Mouse (Mus musculus): ENCODE measurements around the gene Mlc1. TPM values are rescaled to one million over a fixed set of nuclear protein-coding genes. Genes with fewer than 3 reads are reported as not detected.

Gene Mlc1
- total RNA-seq (2015) (not detected in 2 replicates), total RNA-seq (2017) (not detected in 2 replicates)

GRCm38 (mm10) chr15:88978281-88979137, at the start of gene Mlc1:
Mlc1 (minus strand) TSS chr15:88979007.
- ATAC-seq (replicated peaks; ENCODE audit: poor library complexity), result no peak

DNA sequence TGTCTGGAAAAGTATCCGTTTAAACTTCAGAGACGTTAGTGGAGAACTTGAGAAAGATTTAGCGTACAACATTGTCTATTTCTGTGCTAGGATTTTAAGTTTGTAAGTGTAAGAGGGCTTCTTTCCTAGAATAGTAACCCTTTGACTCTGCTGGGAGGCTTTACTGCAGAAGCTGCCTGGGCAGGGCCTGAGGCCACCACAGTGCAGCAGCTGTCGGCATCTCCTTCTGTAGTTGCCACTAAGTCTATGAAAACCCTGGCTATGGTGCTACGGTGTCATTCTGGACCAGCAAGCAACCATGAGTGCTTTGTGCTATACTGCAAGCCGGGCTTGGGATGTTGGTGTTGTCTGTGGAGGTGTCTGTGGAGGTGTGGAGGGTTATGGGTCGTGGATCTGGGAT, 41.7 kb upstream of the Mlc1 start:
- no peak for ATAC-seq (replicated peaks; ENCODE audit: poor library complexity)

DNA sequence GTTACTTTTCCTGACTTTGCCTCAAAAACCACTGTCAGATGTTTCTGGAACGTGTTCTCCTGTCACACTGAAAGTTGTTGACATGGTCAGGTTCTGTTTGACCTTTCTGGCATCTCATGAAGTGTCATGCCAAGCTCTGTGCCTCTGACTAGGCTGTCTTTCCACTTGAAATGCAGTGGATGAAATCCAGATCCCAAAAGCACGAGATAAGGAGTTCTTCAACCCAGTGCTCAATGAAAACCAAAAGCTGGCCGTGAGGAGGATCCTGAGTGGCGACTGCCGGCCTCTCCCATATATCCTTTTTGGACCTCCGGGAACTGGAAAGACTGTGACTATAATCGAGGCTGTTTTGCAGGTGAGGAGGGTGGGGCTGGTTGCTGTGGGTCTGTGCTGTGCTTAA, 41.3 kb upstream of the Mlc1 start:
- ATAC-seq (replicated peaks; ENCODE audit: poor library complexity), result no peak

GRCm38 (mm10) chr15:89016722-89017121, 37.9 kb upstream of the Mlc1 start:
- no peak; the same call in 1 of the 2 replicates for ATAC-seq (replicated peaks; ENCODE audit: poor library complexity)

- ATAC-seq (replicated peaks; ENCODE audit: poor library complexity), result no peak
Observed at GRCm38 (mm10) chr15:89007781-89008180, 29.0 kb upstream of the Mlc1 start.

DNA sequence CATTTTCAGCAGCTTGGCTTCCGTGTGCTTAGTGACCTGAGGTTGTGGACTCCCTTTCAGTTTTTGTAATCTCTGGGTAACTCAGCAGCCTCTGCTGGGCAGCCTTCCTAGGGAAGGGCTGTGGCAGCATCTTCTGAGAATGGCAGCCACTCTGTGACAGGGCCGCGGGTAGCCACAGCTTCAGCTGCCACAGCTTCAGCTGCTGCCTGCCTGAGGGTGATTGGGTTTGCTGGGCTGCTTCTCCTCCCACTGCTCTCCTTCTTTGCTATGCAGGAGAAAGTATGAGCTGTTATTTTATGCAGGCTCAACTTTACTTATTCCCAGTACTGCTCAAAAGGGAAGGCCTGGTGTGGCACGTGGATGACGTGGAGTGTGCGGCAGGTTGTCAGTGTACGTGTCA, 28.2 kb upstream of the Mlc1 start:
- no peak for ATAC-seq (replicated peaks; ENCODE audit: poor library complexity)

- no peak for ATAC-seq (replicated peaks; ENCODE audit: poor library complexity)
Observed at GRCm38 (mm10) chr15:89001245-89001644, 22.4 kb upstream of the Mlc1 start.

GRCm38 (mm10) chr15:89000367-89000766, 21.6 kb upstream of the Mlc1 start:
- ATAC-seq (replicated peaks; ENCODE audit: poor library complexity), result no peak

DNA sequence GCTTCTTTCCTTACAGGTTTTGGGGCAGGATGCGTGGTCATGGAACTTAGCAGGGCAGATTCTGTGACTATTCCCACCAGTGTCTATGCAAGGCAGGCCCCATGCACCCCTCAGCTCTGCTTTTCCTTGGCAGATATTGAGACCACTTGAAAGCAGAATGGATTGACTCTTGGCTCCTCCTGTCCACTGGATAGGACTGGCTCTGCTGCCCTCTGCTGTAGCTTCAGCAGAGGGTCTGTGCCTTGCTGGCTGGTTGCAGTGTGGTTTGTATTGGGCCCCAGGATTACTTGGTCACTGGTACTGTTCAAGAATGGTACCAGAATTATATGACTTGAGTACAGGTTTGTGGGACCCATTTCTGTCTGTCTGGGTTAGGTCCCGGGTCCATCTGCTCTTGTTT, 20.3 kb upstream of the Mlc1 start:
- ATAC-seq (replicated peaks; ENCODE audit: poor library complexity), result no peak

DNA sequence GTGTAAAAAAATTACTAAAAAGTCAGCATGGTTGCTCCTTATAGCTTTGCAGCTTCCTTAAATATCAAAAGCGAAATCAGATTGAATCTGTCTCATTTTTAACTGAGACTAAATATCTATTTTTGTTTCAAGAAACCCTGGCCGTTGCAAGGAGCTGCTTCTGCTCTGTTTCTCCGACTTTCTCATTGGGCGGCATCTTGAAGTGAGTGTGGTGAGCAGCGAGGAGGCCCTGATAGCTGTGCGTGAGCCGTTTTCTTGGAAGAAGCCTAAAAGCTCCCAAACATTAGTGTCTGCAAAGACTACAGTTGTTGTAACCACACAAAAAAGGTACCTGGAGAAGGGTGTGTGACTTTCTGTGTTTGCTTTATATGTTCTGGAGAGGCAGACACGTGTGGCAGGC, 19.8 kb upstream of the Mlc1 start:
- ATAC-seq (replicated peaks; ENCODE audit: poor library complexity), result no peak

DNA sequence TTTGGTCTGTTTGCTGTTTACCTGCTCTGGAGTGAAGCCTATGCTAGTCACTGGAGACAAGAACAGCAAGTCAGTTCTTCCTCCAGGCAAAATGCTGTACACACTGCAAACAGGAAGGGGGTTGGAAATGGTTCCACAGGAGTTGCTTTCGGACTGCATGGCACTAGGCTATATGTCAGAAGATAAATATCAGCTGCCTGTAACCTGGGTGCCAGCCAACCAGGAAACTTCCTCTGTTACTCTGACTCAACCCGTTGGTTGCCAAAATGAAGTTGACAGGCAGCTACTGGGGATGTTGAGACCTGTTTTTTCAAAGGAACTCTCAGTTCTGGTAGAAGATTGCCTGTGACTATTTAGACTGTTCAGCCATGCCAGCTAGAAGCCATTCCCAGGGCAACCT, 10.4 kb upstream of the Mlc1 start:
- ATAC-seq (replicated peaks; ENCODE audit: poor library complexity), result no peak

GRCm38 (mm10) chr15:88982534-88983079, 3.8 kb upstream of the Mlc1 start, which contains the start of gene Mov10l1:
Mov10l1 (plus strand) TSS chr15:88982909.
- no peak for ATAC-seq (replicated peaks; ENCODE audit: poor library complexity)

- no peak for ATAC-seq (replicated peaks; ENCODE audit: poor library complexity)
Observed at GRCm38 (mm10) chr15:88979138-88979446, 285 bp upstream of the Mlc1 start.

DNA sequence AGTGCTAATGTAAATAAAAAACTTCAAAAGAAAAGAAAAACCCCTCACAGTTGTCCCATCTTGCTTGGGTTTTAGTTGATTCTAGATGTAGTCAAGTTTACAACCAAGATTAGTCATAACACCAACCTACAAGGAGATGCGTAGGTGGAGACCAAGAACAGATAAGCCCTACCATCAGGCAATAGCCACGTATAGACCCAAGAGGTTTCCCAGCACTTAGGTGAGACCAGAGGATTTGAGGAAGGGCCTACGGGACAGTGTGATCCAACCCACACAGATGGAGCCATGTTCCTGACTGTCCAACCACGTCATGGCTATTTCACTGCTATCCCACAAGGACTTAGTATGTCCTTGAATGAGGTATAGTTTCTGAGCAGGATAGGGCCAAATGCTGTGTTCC, 6.5 kb downstream of the Mlc1 start:
- ATAC-seq (replicated peaks; ENCODE audit: poor library complexity), result no peak

DNA sequence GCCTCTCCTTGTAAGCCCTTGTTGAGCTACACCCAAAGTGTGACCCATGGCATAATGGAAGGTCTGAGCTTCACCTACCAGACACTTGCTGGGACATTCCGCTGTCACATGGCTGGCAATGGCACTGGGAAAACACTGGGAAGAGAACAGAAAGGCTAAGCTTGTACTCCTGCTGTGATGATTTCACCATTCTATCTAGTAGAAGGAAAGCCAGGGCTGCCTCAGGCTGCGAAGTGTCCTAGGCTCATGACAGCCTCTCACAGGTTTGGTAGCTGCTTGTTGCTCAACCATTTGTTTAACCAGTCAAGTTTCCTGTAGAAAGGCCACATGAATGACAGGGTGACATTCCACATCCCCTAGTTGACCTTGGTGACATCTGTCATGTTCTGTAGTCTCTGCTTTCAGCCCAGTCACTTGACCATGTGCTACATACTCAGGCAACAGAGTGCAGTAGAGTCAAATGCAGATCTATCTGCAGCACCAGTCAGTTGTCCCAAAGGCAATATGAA, 14.7 kb downstream of the Mlc1 start:
- ATAC-seq (replicated peaks; ENCODE audit: poor library complexity), result no peak

DNA sequence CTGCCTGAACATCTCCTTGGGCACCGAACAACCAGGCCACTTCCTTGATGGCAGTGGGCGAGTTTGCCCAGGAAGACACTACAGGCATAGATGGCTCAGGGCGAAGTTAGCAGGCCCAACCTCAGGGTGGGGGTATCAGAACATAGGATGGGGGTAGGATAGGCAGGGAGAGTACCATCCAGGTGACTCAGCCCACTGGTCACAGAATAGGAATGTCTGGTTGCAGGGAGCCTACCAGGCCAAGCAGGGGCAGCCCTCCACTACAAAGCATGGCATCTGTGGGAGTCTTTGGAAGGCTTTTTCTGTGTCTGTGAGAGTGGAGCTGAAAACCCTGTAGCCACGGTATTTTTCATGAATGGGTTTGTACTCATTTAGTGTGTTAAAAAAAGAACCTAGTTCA, 21.3 kb downstream of the Mlc1 start:
- no peak for ATAC-seq (replicated peaks; ENCODE audit: poor library complexity)

DNA sequence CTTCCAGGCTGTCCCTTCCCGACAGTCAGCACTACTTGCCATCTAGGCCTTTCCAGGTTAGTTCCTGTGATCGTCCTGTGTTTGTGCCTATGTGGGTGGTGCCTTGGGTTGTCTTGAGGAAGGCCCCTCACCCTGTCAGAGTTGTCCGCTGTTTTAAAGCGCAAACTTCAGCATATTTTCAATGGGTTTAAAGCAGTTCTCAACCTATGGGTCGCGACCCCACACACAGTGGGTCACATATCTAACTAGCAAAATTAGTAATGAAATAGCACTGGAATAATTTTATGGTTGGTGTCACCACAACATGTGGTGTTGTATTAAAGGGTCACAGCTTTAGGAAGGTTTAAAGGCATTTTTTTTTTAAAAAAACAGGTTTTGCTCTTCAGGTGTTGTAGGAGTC, 23.5 kb downstream of the Mlc1 start:
- ATAC-seq (replicated peaks; ENCODE audit: poor library complexity), result no peak

DNA sequence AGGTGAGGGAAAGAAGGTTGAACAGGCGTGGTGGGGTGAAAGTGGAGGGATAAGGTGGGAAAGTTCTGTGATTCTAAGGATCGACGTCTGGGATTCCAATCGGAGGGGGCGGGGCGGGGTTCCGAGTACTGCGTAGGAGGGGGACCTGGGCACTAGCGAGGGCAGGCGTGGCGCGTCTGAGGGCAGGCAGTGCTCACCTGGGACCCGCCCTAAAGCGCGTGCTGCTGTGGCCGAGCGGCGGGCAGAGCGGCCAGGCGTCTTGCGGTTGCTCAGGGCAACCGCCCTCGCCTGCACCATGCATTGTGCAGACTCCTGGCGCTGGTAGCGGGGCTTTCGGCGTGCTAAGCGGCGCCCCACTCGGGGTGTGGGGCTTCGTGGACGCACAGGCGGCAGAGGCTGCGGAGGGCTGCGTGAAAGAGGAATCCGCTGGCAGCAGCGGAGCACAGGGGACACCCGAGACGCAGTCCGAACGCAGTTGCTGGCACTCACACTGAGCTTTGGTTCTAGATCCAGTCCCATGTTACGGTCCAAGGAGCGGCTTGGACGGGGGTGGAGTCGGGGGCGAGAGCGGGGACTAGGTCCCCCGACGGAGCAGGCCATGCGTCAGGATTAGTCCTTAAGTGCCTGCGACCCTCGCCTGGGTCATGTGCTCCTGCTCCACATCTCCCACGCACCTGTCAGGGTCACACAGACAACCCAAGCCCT, 24.3 kb downstream of the Mlc1 start, which contains the start of gene Ttll8:
Ttll8 (minus strand) TSS at position 51 of the 705 bp plus-strand sequence.
- ATAC-seq (replicated peaks; ENCODE audit: poor library complexity), result no peak; the same call in 1 of the 2 replicates

- no peak for ATAC-seq (replicated peaks; ENCODE audit: poor library complexity)
Observed at GRCm38 (mm10) chr15:88951246-88951645, 27.6 kb downstream of the Mlc1 start.

- 0 out of 2 replicates have a peak, but pooled peaks have one; percentile 23 for ATAC-seq (replicated peaks; ENCODE audit: poor library complexity)
Observed at GRCm38 (mm10) chr15:88946851-88947250, 32.0 kb downstream of the Mlc1 start.

- ATAC-seq (replicated peaks; ENCODE audit: poor library complexity), result peak; percentile 46; the same call in 1 of the 2 replicates
Observed at GRCm38 (mm10) chr15:88943896-88944551, 34.8 kb downstream of the Mlc1 start.
